Mouse (Mus musculus): ENCODE results near the gene Epas1. TPM values are rescaled to one million over a fixed set of nuclear protein-coding genes. Genes with fewer than 3 reads are reported as not detected.

Gene Epas1
- polyA plus RNA-seq, 1 experiment from 2014 or later, result 13.2 TPM

GRCm38 (mm10) chr17:86754806-86755571 is 1.5 kb downstream of the Epas1 start:
- Histone ChIP-seq H3K9ac (peak overlapping the region; percentile 44), H3K4me1 (ENCODE audit: insufficient read depth) (no peaks in the 10 kb centered on the region), H3K36me3 (ENCODE audit: insufficient read depth) (no peaks in the 10 kb centered on the region), H3K27ac (ENCODE audit: low read depth) (no peak overlapping the region), H3K4me2 (peak overlapping the region; percentile 89), H3K4me3 (ENCODE audit: low read depth, low read length) (peak overlapping the region; percentile 48), H3K9me3 (ENCODE audit: low read depth, low read length) (no peaks in the 10 kb centered on the region), H3K27me3 (ENCODE audit: insufficient read depth, low read length) (peaks cover 34% of the 10 kb centered on the region)
- TF ChIP-seq CTCF (IDR thresholded peaks at IDR 0.05; ENCODE audit: low read depth), result no peak
- DNase-seq (peak; percentile 43), ATAC-seq (ENCODE audit: insufficient read depth) (no peak)
- WGBS, result under 1% methylated on average over 52 of the region's 52 CpGs

DNA sequence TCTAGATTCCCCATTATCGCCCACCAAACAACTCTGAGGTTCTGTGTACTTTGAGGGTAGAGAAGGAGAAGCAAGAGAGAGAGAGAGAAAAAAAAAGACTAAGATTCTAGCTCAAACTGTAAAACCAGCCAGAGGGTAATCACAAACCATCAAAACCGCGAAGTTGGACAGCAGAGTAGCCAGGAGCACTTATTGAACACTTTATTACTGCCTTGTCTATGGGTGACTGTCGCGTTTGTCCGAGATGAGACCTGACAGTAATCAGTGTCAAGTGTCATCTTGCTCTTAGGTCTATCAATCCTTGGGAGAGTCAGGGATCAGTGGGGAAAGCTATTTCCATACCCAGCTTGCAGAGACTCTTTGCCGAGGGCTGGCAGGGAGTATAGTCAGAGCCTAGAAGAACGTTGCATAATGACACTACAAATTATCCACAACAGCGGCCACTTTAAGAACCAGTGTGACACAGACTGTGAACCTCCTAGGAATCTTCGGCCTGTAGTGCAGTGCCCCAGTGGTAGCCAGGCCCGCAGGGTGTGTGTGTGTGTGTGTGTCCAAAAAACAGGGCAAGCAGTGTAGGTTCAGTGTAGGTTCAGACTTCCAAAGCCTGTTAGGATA is 2.2 kb downstream of the Epas1 start:
- Histone ChIP-seq H3K4me3 (ENCODE audit: low read depth, low read length) (peak overlapping the region; percentile 48), H3K36me3 (ENCODE audit: insufficient read depth) (no peaks in the 10 kb centered on the region), H3K4me2 (peak overlapping the region; percentile 89), H3K4me1 (ENCODE audit: insufficient read depth) (no peaks in the 10 kb centered on the region), H3K9me3 (ENCODE audit: low read depth, low read length) (no peaks in the 10 kb centered on the region), H3K27me3 (ENCODE audit: insufficient read depth, low read length) (peaks cover 34% of the 10 kb centered on the region), H3K27ac (ENCODE audit: low read depth) (no peak overlapping the region), H3K9ac (peak overlapping the region; percentile 44)
- no peak for TF ChIP-seq CTCF (IDR thresholded peaks at IDR 0.05; ENCODE audit: low read depth)
- no peak for ATAC-seq (ENCODE audit: insufficient read depth)
- 24% methylated on average over 11 of the region's 11 CpGs for WGBS
- DNase-seq, result no peak

GRCm38 (mm10) chr17:86757621-86758020 is 4.1 kb downstream of the Epas1 start:
- Histone ChIP-seq H3K9ac (no peak overlapping the region), H3K9me3 (ENCODE audit: low read depth, low read length) (no peaks in the 10 kb centered on the region), H3K4me3 (ENCODE audit: low read depth, low read length) (no peak overlapping the region), H3K27ac (ENCODE audit: low read depth) (no peak overlapping the region), H3K27me3 (ENCODE audit: insufficient read depth, low read length) (peaks cover 28% of the 10 kb centered on the region), H3K4me1 (ENCODE audit: insufficient read depth) (no peaks in the 10 kb centered on the region), H3K36me3 (ENCODE audit: insufficient read depth) (no peaks in the 10 kb centered on the region), H3K4me2 (no peak overlapping the region)
- no peak for TF ChIP-seq CTCF (IDR thresholded peaks at IDR 0.05; ENCODE audit: low read depth)
- DNase-seq (no peak), ATAC-seq (ENCODE audit: insufficient read depth) (no peak)
- WGBS, result 36% methylated on average over 2 of the region's 2 CpGs

- 71% methylated on average over 5 of the region's 5 CpGs for WGBS
Observed at GRCm38 (mm10) chr17:86761859-86762258, 8.4 kb downstream of the Epas1 start.

DNA sequence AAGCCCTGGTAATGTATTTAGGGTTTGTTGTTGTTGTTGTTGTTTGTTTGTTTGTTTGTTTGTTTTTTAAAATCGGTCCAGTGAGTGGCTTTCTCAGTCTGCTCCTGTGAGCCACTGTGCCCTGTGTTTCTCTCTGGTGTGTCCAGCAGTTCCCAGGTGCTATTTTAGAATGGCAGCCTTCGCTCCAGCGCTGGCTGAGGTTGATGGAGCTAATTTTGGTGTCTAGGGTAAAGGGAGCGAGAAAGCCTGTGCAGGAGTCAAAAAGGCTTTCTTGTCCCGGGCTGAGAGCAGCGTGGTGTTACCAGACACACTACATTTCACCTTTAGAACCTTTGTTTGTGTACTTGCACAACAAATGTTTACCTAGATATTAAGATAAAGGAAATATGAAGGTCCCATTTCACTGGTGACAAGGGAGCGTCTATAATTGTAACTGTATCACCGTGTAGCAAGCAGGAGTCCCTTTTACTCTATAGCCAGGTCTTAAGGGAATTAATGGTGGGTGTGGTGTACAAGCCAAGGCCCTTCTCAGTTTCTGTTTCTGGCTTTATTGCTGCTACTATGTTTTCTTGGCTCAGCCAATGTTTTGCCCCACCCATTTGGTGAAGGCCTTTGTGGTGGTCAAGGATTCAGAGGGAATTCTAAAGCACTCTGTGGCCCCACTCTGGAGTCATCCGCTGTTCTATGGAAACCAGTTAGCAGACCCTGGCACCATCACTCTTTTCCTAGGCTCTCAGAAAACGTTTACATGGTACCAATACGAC is 9.2 kb downstream of the Epas1 start:
- Histone ChIP-seq H3K9me3 (ENCODE audit: low read depth, low read length) (no peaks in the 10 kb centered on the region), H3K27me3 (ENCODE audit: insufficient read depth, low read length) (no peaks in the 10 kb centered on the region), H3K27ac (ENCODE audit: low read depth) (no peak overlapping the region), H3K4me3 (ENCODE audit: low read depth, low read length) (no peak overlapping the region), H3K4me2 (no peak overlapping the region), H3K36me3 (ENCODE audit: insufficient read depth) (no peaks in the 10 kb centered on the region), H3K4me1 (ENCODE audit: insufficient read depth) (no peaks in the 10 kb centered on the region), H3K9ac (no peak overlapping the region)
- 74% methylated on average over 11 of the region's 11 CpGs for WGBS
- DNase-seq (no peak), ATAC-seq (ENCODE audit: insufficient read depth) (no peak)
- no peak for TF ChIP-seq CTCF (IDR thresholded peaks at IDR 0.05; ENCODE audit: low read depth)

More at GRCm38 (mm10) chr17:86761859-86762258, 8.4 kb downstream of the Epas1 start:
- no peak for DNase-seq
- Histone ChIP-seq H3K4me3 (ENCODE audit: low read depth, low read length) (no peak overlapping the region), H3K9me3 (ENCODE audit: low read depth, low read length) (no peaks in the 10 kb centered on the region), H3K4me1 (ENCODE audit: insufficient read depth) (no peaks in the 10 kb centered on the region), H3K27ac (ENCODE audit: low read depth) (no peak overlapping the region), H3K27me3 (ENCODE audit: insufficient read depth, low read length) (no peaks in the 10 kb centered on the region), H3K36me3 (ENCODE audit: insufficient read depth) (no peaks in the 10 kb centered on the region), H3K9ac (no peak overlapping the region), H3K4me2 (no peak overlapping the region)
- TF ChIP-seq CTCF (IDR thresholded peaks at IDR 0.05; ENCODE audit: low read depth), result no peak
- ATAC-seq (ENCODE audit: insufficient read depth), result no peak

- no peak overlapping the region for H3K27ac ChIP-seq (ENCODE audit: low read depth)
- H3K9me3 ChIP-seq (ENCODE audit: low read depth, low read length), result no peaks in the 10 kb centered on the region
- DNase-seq (no peak), ATAC-seq (ENCODE audit: insufficient read depth) (no peak)
- no peak overlapping the region for H3K4me3 ChIP-seq (ENCODE audit: low read depth, low read length)
- 79% methylated on average over 8 of the region's 8 CpGs for WGBS
- H3K4me2 ChIP-seq, result no peak overlapping the region
- no peak overlapping the region for H3K9ac ChIP-seq
- TF ChIP-seq CTCF (IDR thresholded peaks at IDR 0.05; ENCODE audit: low read depth), result no peak
- no peaks in the 10 kb centered on the region for H3K36me3 ChIP-seq (ENCODE audit: insufficient read depth)
- no peaks in the 10 kb centered on the region for H3K27me3 ChIP-seq (ENCODE audit: insufficient read depth, low read length)
- peaks cover 6% of the 10 kb centered on the region; the same call in 1 of the 2 replicates for H3K4me1 ChIP-seq (ENCODE audit: insufficient read depth)
Observed at GRCm38 (mm10) chr17:86765762-86766404, 12.4 kb downstream of the Epas1 start.
